Mouse (Mus musculus) frontal cortex, postnatal 36 days (tissue): Measurements from ENCODE around the gene Plekhb2.

Source experiments
- DNase-seq, 2 experiments: peaks; one replicate each; pipeline ENCODE4 v3.0.0; 2022; ENCODE audit warnings: low spot score in 2 of 2

The Plekhb2 gene

GRCm38 (mm10) chr1:34866815-34867573 lies 17.2 kb downstream of the Plekhb2 start:
- DNase-seq = peak; percentile 87 to 94

- no peak for DNase-seq
These were observed 17.8 kb downstream of the Plekhb2 start for GRCm38 (mm10) chr1:34867574-34867955.

DNA sequence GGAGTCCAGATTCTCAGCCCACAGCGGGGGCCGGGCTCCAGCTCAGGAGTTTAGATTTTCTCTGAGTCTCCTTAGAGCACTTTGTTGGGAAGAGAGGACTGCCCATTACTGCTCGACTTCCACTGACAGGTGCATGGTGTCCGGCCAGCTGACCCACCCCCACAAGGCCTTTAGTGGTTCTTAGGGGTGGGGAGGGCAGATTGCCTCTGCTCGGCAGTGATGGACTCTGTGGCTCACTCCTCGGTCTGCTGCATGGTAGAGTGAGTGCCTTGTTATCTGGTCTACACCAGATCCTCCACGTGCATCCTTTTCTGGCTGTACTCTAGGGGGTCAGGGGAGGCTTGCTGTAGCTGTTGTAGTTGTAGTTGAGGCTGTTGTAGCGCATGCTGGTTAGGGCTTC lies 18.6 kb downstream of the Plekhb2 start:
- no peak for DNase-seq

GRCm38 (mm10) chr1:34869231-34869630 lies 19.5 kb downstream of the Plekhb2 start:
- DNase-seq = no peak

- no peak for DNase-seq
These were observed 21.4 kb downstream of the Plekhb2 start for GRCm38 (mm10) chr1:34871170-34871569.

- no peak for DNase-seq
These were observed 23.8 kb downstream of the Plekhb2 start for GRCm38 (mm10) chr1:34873551-34873950.

- no peak for DNase-seq
These were observed 29.8 kb downstream of the Plekhb2 start for GRCm38 (mm10) chr1:34879611-34880010.

DNA sequence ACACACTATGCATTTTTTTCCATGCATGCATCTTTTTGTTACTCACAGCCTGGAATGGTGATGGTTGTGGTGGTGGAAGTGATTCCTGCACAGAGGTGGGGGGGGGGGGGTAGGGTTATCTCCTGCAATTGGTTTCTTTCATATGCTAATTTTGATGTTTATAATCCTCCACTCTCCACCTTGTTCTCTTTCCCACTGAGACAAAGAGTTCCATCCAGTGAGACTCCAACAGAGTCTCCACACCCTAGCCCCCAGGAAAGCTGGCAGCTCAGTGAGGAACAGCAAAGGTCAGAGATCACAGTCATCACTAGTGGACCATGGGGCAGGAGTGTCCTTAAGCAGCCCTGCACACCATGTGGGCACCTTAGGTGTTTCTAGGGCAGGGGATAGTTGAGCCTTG lies 34.0 kb downstream of the Plekhb2 start:
- DNase-seq = no peak

- peak; percentile 68 to 74 for DNase-seq
These were observed 41.9 kb downstream of the Plekhb2 start for GRCm38 (mm10) chr1:34891559-34892289.

- no peak for DNase-seq
These were observed 42.7 kb downstream of the Plekhb2 start for GRCm38 (mm10) chr1:34892466-34892865.

DNA sequence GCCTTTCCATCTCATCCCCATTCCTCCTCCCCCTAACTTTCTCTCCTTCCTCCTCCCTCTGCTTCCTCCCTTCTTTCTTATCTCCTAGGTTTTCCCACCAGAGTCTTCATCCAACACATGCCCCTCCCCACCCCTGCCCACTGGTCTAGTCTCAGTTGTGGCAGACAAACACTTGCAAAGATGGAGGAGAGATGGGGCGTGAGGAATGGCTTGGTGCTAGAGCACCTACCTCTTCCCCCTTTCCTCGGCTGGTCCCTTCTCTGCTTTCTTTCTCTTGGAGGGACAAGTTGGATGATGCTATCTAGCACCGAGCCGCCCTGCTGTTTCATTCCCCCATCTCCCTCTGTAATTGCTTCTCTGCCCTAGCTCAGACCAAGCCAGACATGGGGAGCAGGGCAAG lies 43.6 kb downstream of the Plekhb2 start:
- no peak for DNase-seq

GRCm38 (mm10) chr1:34893831-34894230 lies 44.1 kb downstream of the Plekhb2 start:
- DNase-seq = no peak

GRCm38 (mm10) chr1:34896102-34896501 lies 46.3 kb downstream of the Plekhb2 start:
- DNase-seq = no peak

DNA sequence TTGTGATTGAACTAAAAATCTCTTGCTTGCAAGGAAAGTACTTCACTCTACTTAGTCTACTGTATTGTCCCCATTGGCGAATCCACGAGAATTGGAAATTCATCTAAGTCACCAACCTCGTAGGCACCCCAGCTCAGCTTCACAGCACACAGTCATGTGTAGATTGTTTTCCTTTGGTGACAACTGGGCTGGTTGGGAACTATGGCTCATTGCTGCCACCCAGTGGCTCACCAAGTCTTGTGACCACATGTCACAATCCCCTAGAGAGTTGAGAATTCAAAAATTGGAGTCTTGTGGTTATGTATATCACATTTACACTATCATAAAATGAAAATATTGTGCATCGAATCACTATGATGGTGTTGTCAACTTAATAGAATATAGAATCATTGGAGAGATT lies 47.1 kb downstream of the Plekhb2 start:
- DNase-seq = peak in 1 of 2 experiments; percentile 56

- DNase-seq = no peak
These were observed 78.9 kb downstream of the Plekhb2 start for GRCm38 (mm10) chr1:34928656-34929055.
